Mouse (Mus musculus): ENCODE measurements around the gene Gm8765.
"Not testable (repeated sequence)": the region's sequence is repeated elsewhere in the genome, so short reads cannot be mapped to it uniquely, and the experiment has no call there.

The Gm8765 gene

DNA sequence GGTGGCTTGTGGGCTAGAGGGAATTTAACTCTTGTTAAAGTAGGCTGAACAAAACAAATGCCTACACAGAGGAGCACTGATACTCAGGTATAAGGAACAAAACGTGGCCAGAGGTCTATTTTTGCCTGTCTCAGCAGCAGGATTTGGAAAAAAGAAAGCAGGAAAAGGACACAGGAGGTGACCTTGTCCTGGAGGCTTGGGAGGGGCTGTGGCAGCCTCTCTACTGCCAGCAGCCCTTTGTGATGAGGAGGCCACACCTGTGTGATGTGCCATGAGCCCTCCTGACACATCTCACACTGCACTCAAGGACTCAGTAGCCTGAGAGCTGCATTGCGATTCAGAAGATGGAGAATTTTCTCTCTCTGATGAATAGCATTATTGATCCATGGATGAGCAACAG, at the start of gene Gm8765:
Gm8765 (plus strand) TSS at position 301 of the 400 bp plus-strand sequence.
- DNase-seq (ENCODE audit: low read depth in 2 of 2, low spot score in 2 of 2) = not testable (repeated sequence)

DNA sequence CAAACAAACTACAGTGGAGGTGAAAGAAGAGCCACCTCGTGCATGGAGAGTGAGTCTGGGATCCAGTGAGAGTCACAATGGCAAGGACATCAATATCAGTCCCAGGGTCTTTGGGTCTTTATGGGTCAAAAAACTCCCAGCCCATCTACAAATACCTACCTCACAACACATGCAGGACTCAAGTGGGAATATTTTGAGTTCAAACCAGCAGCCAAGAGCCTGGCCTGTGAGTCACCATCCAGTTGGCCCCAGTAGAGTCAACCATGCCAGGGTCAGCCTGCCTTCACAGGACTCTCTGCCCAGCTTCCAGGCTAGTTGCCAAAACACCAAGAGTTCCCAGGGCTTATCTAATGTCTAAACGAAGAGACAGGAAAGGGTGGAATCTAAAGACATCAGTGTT, 49.3 kb upstream of the Gm8765 start:
- not testable (repeated sequence) for DNase-seq (ENCODE audit: low read depth in 2 of 2, low spot score in 2 of 2)

DNA sequence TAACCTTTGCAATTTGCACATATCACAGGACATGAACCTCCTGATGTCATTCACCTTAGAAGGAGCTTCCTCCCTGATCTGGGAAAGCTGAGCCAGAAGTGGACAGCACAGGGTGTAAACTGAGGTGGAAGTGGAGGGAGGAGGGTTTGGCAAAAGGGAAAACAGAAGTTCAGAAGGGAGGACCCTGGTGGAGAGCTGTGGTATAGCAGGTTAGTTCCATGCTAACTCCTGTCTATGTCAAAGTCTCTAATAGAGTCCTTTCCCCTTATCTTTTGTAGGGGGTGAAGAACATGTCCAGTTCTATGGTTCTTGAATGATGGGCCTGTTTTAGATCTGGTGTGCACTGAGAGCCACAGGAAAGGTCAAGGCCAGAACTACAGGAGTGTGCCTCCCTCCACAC, 52.2 kb downstream of the Gm8765 start:
- DNase-seq (ENCODE audit: low read depth in 2 of 2, low spot score in 2 of 2) = not testable (repeated sequence)

DNA sequence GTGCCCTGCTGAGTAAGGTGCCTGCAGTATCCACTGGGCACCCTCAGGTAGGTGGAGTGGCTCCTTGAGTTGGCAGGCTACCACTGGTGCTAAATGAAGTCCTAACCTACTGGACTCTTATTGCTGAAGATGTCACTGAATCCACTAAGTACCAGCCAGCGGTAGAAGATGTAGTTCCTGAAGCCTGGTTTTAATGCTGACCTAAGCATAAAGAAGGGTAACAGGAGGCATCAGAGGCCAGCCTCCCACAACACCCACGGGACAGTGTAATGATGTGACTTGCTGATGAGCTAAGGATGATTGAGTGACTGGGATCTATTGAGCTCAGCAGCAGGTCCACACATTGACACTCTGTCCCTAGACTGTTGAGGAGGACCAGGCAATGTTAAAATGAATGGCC, 53.6 kb downstream of the Gm8765 start:
- no peak for DNase-seq (ENCODE audit: low read depth in 2 of 2, low spot score in 2 of 2)

DNA sequence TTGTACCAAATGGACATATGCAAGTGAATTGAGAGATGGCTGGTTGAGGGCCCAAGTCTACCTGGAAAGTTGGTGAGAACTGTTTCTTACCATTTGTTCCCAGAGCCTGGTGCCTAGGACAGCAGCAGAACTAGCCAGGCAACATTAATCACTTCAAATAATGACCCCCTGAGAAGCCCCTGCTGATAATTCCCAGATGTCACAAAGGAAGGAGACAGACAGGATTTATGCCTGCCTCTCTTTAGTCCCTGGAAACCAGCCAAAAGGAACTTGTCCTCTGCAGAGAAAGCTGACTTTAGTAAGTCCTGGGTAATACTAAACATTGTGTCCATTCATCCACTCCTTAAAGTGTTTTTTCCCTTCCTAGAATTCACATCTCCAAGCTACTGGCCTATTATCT, 54.8 kb downstream of the Gm8765 start:
- DNase-seq (ENCODE audit: low read depth in 2 of 2, low spot score in 2 of 2) = not testable (repeated sequence)
